Mouse (Mus musculus): ENCODE measurements around the gene Olfr688. TPM values are rescaled to one million over a fixed set of nuclear protein-coding genes. Genes with fewer than 3 reads are reported as not detected.

The Olfr688 gene
- not detected in 2 replicates for polyA plus RNA-seq (2015; fragmentation: Nextera tagmentation; extraction: Ambion mirVana)

- no peaks in the 10 kb centered on the region for H3K36me3 ChIP-seq
- H3K27ac ChIP-seq, result no peak within 1 kb of the TSS
- no peak for ATAC-seq (replicated peaks; ENCODE audit: insufficient number of reproducible peaks, insufficient read depth, low FRiP score, low read depth)
- H3K9ac ChIP-seq, result no peak within 1 kb of the TSS
- H3K4me1 ChIP-seq (replicated peaks), result no peaks in the 10 kb centered on the region
- 73% methylated on average over 6 of the region's 6 CpGs for WGBS
- no peaks in the 10 kb centered on the region for H3K9me3 ChIP-seq (replicated peaks)
- H3K4me2 ChIP-seq, result no peak within 1 kb of the TSS
- no peak within 1 kb of the TSS for H3K4me3 ChIP-seq
- no peaks in the 10 kb centered on the region for H3K27me3 ChIP-seq
Measured at GRCm38 (mm10) chr7:105287795-105288194, at the start of gene Olfr688. Gene Olfr688, plus strand, starts transcription at chr7:105288095.

- no peak overlapping the region for H3K9ac ChIP-seq
- H3K27ac ChIP-seq, result no peak overlapping the region
- no peak for ATAC-seq (replicated peaks; ENCODE audit: insufficient number of reproducible peaks, insufficient read depth, low FRiP score, low read depth)
- no peaks in the 10 kb centered on the region for H3K4me1 ChIP-seq (replicated peaks)
- WGBS, result 67% methylated on average over 3 of the region's 3 CpGs
- no peak overlapping the region for H3K4me2 ChIP-seq
- H3K9me3 ChIP-seq (replicated peaks), result no peaks in the 10 kb centered on the region
- no peak overlapping the region for H3K4me3 ChIP-seq
- no peaks in the 10 kb centered on the region for H3K36me3 ChIP-seq
- no peaks in the 10 kb centered on the region for H3K27me3 ChIP-seq
Measured at GRCm38 (mm10) chr7:105247671-105248070, 40.2 kb upstream of the Olfr688 start.

GRCm38 (mm10) chr7:105248197-105248596 is 39.7 kb upstream of the Olfr688 start:
- Histone ChIP-seq H3K27me3 (no peaks in the 10 kb centered on the region), H3K4me3 (no peak overlapping the region), H3K9ac (no peak overlapping the region), H3K4me1 (replicated peaks) (no peaks in the 10 kb centered on the region), H3K27ac (no peak overlapping the region), H3K4me2 (no peak overlapping the region), H3K36me3 (no peaks in the 10 kb centered on the region), H3K9me3 (replicated peaks) (no peaks in the 10 kb centered on the region)
- WGBS, result 38% methylated on average over 1 of the region's 1 CpGs
- no peak for ATAC-seq (replicated peaks; ENCODE audit: insufficient number of reproducible peaks, insufficient read depth, low FRiP score, low read depth)

DNA sequence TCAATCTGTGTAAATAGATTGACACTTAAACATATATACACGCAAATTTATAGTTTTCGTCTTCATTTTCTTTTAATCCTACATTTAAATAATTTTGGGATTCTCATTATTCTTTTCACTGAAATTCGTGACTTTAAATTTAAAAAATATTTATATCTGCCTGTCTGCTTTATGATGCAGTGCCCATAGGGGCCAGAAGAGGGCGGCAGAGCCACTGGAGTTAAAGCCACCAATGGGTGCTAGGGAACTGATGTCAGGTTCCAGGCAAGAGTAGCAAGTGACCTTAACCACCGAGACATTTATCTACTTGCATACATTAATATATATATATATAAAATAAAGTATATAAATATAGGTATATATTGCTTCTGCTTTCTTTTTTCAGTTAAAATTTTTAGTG is 31.2 kb upstream of the Olfr688 start:
- Histone ChIP-seq H3K36me3 (no peaks in the 10 kb centered on the region), H3K27me3 (no peaks in the 10 kb centered on the region), H3K4me2 (no peak overlapping the region), H3K4me1 (replicated peaks) (no peaks in the 10 kb centered on the region), H3K9ac (no peak overlapping the region), H3K27ac (no peak overlapping the region), H3K4me3 (no peak overlapping the region), H3K9me3 (replicated peaks) (no peaks in the 10 kb centered on the region)
- ATAC-seq (replicated peaks; ENCODE audit: insufficient number of reproducible peaks, insufficient read depth, low FRiP score, low read depth), result no peak
- WGBS, result 56% methylated on average over 5 of the region's 5 CpGs

DNA sequence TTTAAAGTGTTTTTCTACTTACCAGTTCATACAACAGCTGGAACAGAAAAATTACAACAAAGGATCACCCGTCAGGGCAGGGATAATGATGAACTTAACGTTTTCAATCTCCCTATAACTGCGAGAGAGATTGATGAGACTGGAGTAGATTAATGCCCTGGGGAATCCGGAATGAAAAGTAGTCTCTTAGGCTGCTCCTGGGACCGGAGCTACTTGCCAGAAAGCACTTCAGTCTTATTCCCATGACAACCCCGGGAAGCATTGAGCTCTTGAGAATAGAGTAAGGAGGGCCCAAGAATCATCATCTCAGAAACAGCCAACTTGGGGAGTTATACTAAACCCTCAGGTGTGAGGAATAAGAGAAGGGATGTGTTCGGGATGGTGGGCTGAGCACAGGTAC is 15.5 kb upstream of the Olfr688 start:
- Histone ChIP-seq H3K27me3 (no peaks in the 10 kb centered on the region), H3K27ac (no peak overlapping the region), H3K9me3 (replicated peaks) (no peaks in the 10 kb centered on the region), H3K9ac (no peak overlapping the region), H3K4me3 (no peak overlapping the region), H3K4me2 (no peak overlapping the region), H3K4me1 (replicated peaks) (no peaks in the 10 kb centered on the region), H3K36me3 (no peaks in the 10 kb centered on the region)
- ATAC-seq (replicated peaks; ENCODE audit: insufficient number of reproducible peaks, insufficient read depth, low FRiP score, low read depth), result no peak
- WGBS, result 69% methylated on average over 7 of the region's 7 CpGs

- Histone ChIP-seq H3K9me3 (replicated peaks) (no peaks in the 10 kb centered on the region), H3K36me3 (no peaks in the 10 kb centered on the region), H3K4me1 (replicated peaks) (no peaks in the 10 kb centered on the region), H3K9ac (no peak overlapping the region), H3K4me2 (no peak overlapping the region), H3K27me3 (no peaks in the 10 kb centered on the region), H3K27ac (no peak overlapping the region), H3K4me3 (no peak overlapping the region)
- ATAC-seq (replicated peaks; ENCODE audit: insufficient number of reproducible peaks, insufficient read depth, low FRiP score, low read depth), result no peak
Measured at GRCm38 (mm10) chr7:105290051-105290450, 2.2 kb downstream of the Olfr688 start.

DNA sequence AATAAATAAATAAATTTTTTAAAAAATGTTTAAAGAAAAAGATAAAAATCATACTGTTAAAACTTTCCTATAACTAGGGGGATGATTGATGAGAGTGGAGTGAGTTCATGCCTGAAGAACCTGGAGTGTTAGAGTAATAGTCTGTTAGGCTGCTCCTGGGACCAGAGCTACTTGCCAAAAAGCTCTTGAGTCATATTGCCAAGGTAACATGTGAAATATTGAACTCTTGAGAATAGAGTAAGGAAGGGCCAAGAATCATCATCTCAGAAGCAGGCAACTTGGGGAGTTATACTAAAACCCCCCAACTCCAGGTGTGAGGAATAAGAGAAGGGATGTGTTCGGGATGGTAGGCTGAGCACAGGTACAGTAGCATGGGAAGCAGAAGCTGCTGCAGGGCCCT is 23.0 kb downstream of the Olfr688 start, which contains the start of gene Olfr689:
Gene Olfr689, plus strand, starts transcription at position 301 of the 400 bp plus-strand sequence.
- Histone ChIP-seq H3K4me3 (no peak within 1 kb of the TSS), H3K9me3 (replicated peaks) (no peaks in the 10 kb centered on the region), H3K4me2 (no peak within 1 kb of the TSS), H3K36me3 (no peaks in the 10 kb centered on the region), H3K27me3 (no peaks in the 10 kb centered on the region), H3K4me1 (replicated peaks) (no peaks in the 10 kb centered on the region), H3K9ac (no peak within 1 kb of the TSS), H3K27ac (no peak within 1 kb of the TSS)
- ATAC-seq (replicated peaks; ENCODE audit: insufficient number of reproducible peaks, insufficient read depth, low FRiP score, low read depth), result no peak
- 42% methylated on average over 1 of the region's 1 CpGs for WGBS

DNA sequence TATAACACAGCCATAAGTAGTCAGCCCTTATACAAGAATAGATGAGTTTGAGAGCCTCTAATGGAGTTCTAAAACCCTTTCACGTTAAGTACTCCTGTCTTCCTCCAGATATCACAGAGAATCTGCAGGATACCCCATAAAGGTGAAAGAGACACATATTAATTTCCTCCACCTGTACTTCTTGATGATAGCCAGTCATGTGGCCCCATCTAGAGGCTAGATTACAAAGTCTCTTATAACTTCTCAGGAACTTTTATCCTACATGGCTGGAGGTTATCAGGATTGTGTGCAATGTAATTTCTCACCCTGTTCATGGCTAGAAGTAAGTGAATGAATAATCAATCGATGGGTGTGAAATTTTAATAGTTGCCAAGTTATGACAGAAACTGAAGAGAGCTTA is 37.4 kb downstream of the Olfr688 start:
- Histone ChIP-seq H3K4me2 (no peak overlapping the region), H3K4me3 (no peak overlapping the region), H3K27me3 (no peaks in the 10 kb centered on the region), H3K27ac (no peak overlapping the region), H3K9me3 (replicated peaks) (no peaks in the 10 kb centered on the region), H3K36me3 (no peaks in the 10 kb centered on the region), H3K9ac (no peak overlapping the region), H3K4me1 (replicated peaks) (no peaks in the 10 kb centered on the region)
- ATAC-seq (replicated peaks; ENCODE audit: insufficient number of reproducible peaks, insufficient read depth, low FRiP score, low read depth), result no peak
- WGBS, result 61% methylated on average over 2 of the region's 2 CpGs

GRCm38 (mm10) chr7:105334004-105334403 is 46.1 kb downstream of the Olfr688 start, which contains the start of gene Olfr690:
Gene Olfr690, minus strand, starts transcription at chr7:105334104.
- ATAC-seq (replicated peaks; ENCODE audit: insufficient number of reproducible peaks, insufficient read depth, low FRiP score, low read depth), result no peak
- Histone ChIP-seq H3K4me2 (no peak within 1 kb of the TSS), H3K9ac (no peak within 1 kb of the TSS), H3K36me3 (no peaks in the 10 kb centered on the region), H3K4me1 (replicated peaks) (no peaks in the 10 kb centered on the region), H3K27me3 (no peaks in the 10 kb centered on the region), H3K4me3 (no peak within 1 kb of the TSS), H3K9me3 (replicated peaks) (no peaks in the 10 kb centered on the region), H3K27ac (no peak within 1 kb of the TSS)
- 73% methylated on average over 1 of the region's 1 CpGs for WGBS

Other genes with a start within 250 kb of the Olfr688 start
- gene Olfr677, start 236.7 kb upstream of the Olfr688 start, polyA plus RNA-seq (2015; fragmentation: Nextera tagmentation; extraction: Ambion mirVana), result not detected in 2 replicates
- gene Olfr678, start 223.6 kb upstream of the Olfr688 start, polyA plus RNA-seq (2015; fragmentation: Nextera tagmentation; extraction: Ambion mirVana), result not detected in 2 replicates
- gene Olfr679, start 206.9 kb upstream of the Olfr688 start, polyA plus RNA-seq (2015; fragmentation: Nextera tagmentation; extraction: Ambion mirVana), result not detected in 2 replicates
- not detected in 2 replicates for gene Olfr680-ps1, start 195.3 kb upstream of the Olfr688 start, polyA plus RNA-seq (2015; fragmentation: Nextera tagmentation; extraction: Ambion mirVana)
- gene Olfr681, start 171.3 kb upstream of the Olfr688 start, polyA plus RNA-seq (2015; fragmentation: Nextera tagmentation; extraction: Ambion mirVana), result not detected in 2 replicates
- not detected in 2 replicates for gene Olfr683, start 141.1 kb upstream of the Olfr688 start, polyA plus RNA-seq (2015; fragmentation: Nextera tagmentation; extraction: Ambion mirVana)
- not detected in 2 replicates for gene Olfr684, start 124.4 kb upstream of the Olfr688 start, polyA plus RNA-seq (2015; fragmentation: Nextera tagmentation; extraction: Ambion mirVana)
- not detected in 2 replicates for gene Olfr685, start 102.1 kb upstream of the Olfr688 start, polyA plus RNA-seq (2015; fragmentation: Nextera tagmentation; extraction: Ambion mirVana)
- gene Olfr686, start 80.6 kb upstream of the Olfr688 start, polyA plus RNA-seq (2015; fragmentation: Nextera tagmentation; extraction: Ambion mirVana), result not detected in 2 replicates
- not detected in 2 replicates for gene Olfr689, start 23.1 kb downstream of the Olfr688 start, polyA plus RNA-seq (2015; fragmentation: Nextera tagmentation; extraction: Ambion mirVana)
- gene Olfr690, start 46.0 kb downstream of the Olfr688 start, polyA plus RNA-seq (2015; fragmentation: Nextera tagmentation; extraction: Ambion mirVana), result not detected in 2 replicates
- not detected in 2 replicates for gene Olfr691, start 54.2 kb downstream of the Olfr688 start, polyA plus RNA-seq (2015; fragmentation: Nextera tagmentation; extraction: Ambion mirVana)
- gene Olfr692, start 80.1 kb downstream of the Olfr688 start, polyA plus RNA-seq (2015; fragmentation: Nextera tagmentation; extraction: Ambion mirVana), result not detected in 2 replicates
- not detected in 2 replicates for gene Gm5901, start 86.9 kb downstream of the Olfr688 start, polyA plus RNA-seq (2015; fragmentation: Nextera tagmentation; extraction: Ambion mirVana)
- 24.7 and 35.4 TPM in 2 replicates for gene Fam160a2, start 112.0 kb downstream of the Olfr688 start, polyA plus RNA-seq (2015; fragmentation: Nextera tagmentation; extraction: Ambion mirVana)
- gene Cnga4, start 116.5 kb downstream of the Olfr688 start, polyA plus RNA-seq (2015; fragmentation: Nextera tagmentation; extraction: Ambion mirVana), result not detected in 2 replicates
- gene Cckbr, start 137.6 kb downstream of the Olfr688 start, polyA plus RNA-seq (2015; fragmentation: Nextera tagmentation; extraction: Ambion mirVana), result 0.05 TPM in 1 of 2 replicates, not detected in the other
- 89.3 and 91.4 TPM in 2 replicates for gene Cavin3, start 194.2 kb downstream of the Olfr688 start, polyA plus RNA-seq (2015; fragmentation: Nextera tagmentation; extraction: Ambion mirVana)